Mouse (Mus musculus): ENCODE measurements around the gene Exosc5. TPM values are rescaled to one million over a fixed set of nuclear protein-coding genes. Genes with fewer than 3 reads are reported as not detected.

The Exosc5 gene
- total and polyA plus RNA-seq, 3 experiments, result 105 to 125 (median 123) TPM

DNA sequence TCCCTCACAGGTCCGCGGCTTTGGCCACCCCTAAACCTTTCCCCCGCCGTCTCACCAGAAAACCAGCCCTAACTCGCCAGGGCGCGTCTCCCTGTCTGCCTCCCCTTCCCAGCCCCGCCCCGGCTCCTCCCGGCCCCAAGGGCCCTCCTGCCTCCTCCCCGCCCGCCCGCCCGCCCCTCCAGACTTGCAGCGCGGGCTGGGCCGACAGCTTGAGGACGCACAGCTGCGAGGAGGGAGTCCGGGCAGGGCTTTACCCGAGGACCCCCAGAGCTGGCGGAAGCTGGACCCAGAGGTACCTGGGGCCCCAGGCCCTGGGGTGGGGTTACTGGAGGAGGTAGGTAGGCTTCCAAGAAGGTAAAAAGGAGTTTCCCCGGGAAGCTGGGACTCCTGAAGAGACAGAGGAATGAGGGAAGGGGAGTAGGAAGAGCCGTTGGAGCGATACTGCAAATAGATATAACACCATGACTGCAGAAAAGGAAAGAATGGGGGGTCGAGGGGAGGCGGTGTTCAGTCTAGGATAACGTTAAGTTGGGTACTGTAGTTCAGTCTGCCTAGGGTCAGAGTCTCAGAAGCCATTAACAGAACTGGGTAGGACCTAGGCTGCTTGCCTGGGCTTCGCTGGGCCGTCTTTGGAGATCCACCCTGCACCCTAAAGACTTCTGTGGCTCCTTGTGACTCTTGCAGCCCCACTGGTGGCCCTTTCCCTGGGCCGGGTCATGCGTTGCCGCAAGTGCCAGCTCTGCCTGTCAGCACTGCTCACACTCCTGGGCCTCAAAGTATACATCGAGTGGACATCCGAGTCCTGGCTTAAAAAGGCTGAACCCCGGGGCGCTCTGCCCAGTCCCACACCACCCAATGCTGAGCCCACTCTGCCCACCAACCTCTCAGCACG, 31.3 kb upstream of the Exosc5 start:
- no peak overlapping the region for H3K9ac ChIP-seq (ENCODE audit: insufficient read depth, low read depth)
- H3K36me3 ChIP-seq (replicated peaks in 1 of 2; ENCODE audit: control insufficient read depth in 1 of 2, insufficient read depth in 1 of 2, low read length in 1 of 2), result peaks cover 22 to 61% of the 10 kb centered on the region in 2 experiments
- in situ Hi-C loops (cut with MboI; ENCODE audit: low pct_ligation_motif_present, low pct_unique_long_range_greater_than_20kb, low sequenced_read_pairs), result no loop called here
- H3K9me3 ChIP-seq (replicated peaks; ENCODE audit: low read length), result no peaks in the 10 kb centered on the region
- peaks cover 0 to 11% of the 10 kb centered on the region in 2 experiments; a peak in 3 of 4 replicates for H3K4me1 ChIP-seq (ENCODE audit: control insufficient read depth in 1 of 2, insufficient read depth in 2 of 2)
- H3K4me3 ChIP-seq (replicated peaks in 1 of 3; ENCODE audit: low read depth in 2 of 3, low read length in 2 of 3, poor library complexity in 1 of 3), result no peak overlapping the region
- no peaks in the 10 kb centered on the region for H3K79me2 ChIP-seq (replicated peaks; ENCODE audit: control insufficient read depth, extremely low read depth, insufficient read depth, poor library complexity, severe bottlenecking)
- dilution Hi-C loops (cut with MboI; ENCODE audit: extremely low pct_ligation_motif_present, extremely low pct_unique_long_range_greater_than_20kb, low sequenced_read_pairs), result no loop called here
- no peaks in the 10 kb centered on the region for H3K27me3 ChIP-seq (replicated peaks)
- TF ChIP-seq MAFK (IDR thresholded peaks at IDR 0.05; ENCODE audit: insufficient replicate concordance, low read length) (no peak), ZMIZ1 (IDR thresholded peaks at IDR 0.05; ENCODE audit: low read depth, low read length) (no peak), NRF1 (IDR thresholded peaks at IDR 0.05; ENCODE audit: low read depth, low read length) (no peak), ELF1 (IDR thresholded peaks at IDR 0.05; ENCODE audit: low read depth, low read length) (no peak), E2F4 (IDR thresholded peaks at IDR 0.05; ENCODE audit: insufficient replicate concordance, low read depth, low read length) (no peak), UBTF (IDR thresholded peaks at IDR 0.05; ENCODE audit: low read depth, low read length) (no peak), NELFE (IDR thresholded peaks at IDR 0.05; ENCODE audit: low read depth, low read length) (no peak), POLR2AphosphoS2 (IDR thresholded peaks at IDR 0.05; ENCODE audit: low read depth, low read length) (no peak), CHD2 (IDR thresholded peaks at IDR 0.05; ENCODE audit: low read length) (no peak), TBP (conservative IDR thresholded peaks at IDR 0.05; ENCODE audit: low read depth, low read length) (no peak), HCFC1 (IDR thresholded peaks at IDR 0.05; ENCODE audit: low read depth, low read length) (no peak), SIN3A (IDR thresholded peaks at IDR 0.05; ENCODE audit: low read length) (no peak), ZNF384 (IDR thresholded peaks at IDR 0.05; ENCODE audit: low read depth, low read length) (no peak), ETS1 (conservative IDR thresholded peaks at IDR 0.05; ENCODE audit: low read depth, low read length) (no peak), ZKSCAN1 (IDR thresholded peaks at IDR 0.05; ENCODE audit: borderline replicate concordance, low read depth, low read length) (no peak), MEF2A (IDR thresholded peaks at IDR 0.05; ENCODE audit: borderline replicate concordance, low read depth, low read length) (no peak), ZC3H11A (IDR thresholded peaks at IDR 0.05; ENCODE audit: low read depth, low read length) (no peak), TCF12 (IDR thresholded peaks at IDR 0.05; ENCODE audit: low read depth, low read length) (no peak)
- H3K4me2 ChIP-seq (ENCODE audit: insufficient read depth, low read depth, poor library complexity, severe bottlenecking), result no peak overlapping the region
- no peak overlapping the region for H3K27ac ChIP-seq (ENCODE audit: insufficient read depth, low read depth)
- DNase-seq (ENCODE audit: extremely low read depth), result no peak

DNA sequence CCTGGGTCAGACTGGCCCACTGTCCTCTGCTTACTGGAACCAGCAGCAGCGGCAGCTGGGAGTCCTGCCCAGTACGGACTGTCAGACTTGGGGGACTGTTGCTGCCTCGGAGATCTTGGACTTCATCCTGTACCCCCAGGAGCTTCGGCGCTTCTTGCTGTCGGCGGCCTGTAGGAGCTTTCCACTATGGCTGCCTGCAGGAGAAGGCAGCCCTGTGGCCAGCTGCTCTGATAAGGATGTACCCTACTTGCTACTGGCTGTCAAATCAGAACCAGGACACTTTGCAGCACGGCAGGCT, 30.7 kb upstream of the Exosc5 start:
- Histone ChIP-seq H3K9me3 (replicated peaks; ENCODE audit: low read length) (no peaks in the 10 kb centered on the region), H3K4me1 (ENCODE audit: control insufficient read depth in 1 of 2, insufficient read depth in 2 of 2) (peaks cover 5 to 17% of the 10 kb centered on the region in 2 experiments), H3K27ac (ENCODE audit: insufficient read depth, low read depth) (no peak overlapping the region), H3K4me3 (replicated peaks in 1 of 3; ENCODE audit: low read depth in 2 of 3, low read length in 2 of 3, poor library complexity in 1 of 3) (no peak overlapping the region), H3K79me2 (replicated peaks; ENCODE audit: control insufficient read depth, extremely low read depth, insufficient read depth, poor library complexity, severe bottlenecking) (no peaks in the 10 kb centered on the region), H3K9ac (ENCODE audit: insufficient read depth, low read depth) (no peak overlapping the region), H3K27me3 (replicated peaks) (no peaks in the 10 kb centered on the region), H3K4me2 (ENCODE audit: insufficient read depth, low read depth, poor library complexity, severe bottlenecking) (no peak overlapping the region), H3K36me3 (replicated peaks in 1 of 2; ENCODE audit: control insufficient read depth in 1 of 2, insufficient read depth in 1 of 2, low read length in 1 of 2) (peaks cover 17 to 60% of the 10 kb centered on the region in 2 experiments)
- in situ Hi-C loops (cut with MboI; ENCODE audit: low pct_ligation_motif_present, low pct_unique_long_range_greater_than_20kb, low sequenced_read_pairs), result no loop called here
- DNase-seq (ENCODE audit: extremely low read depth), result no peak
- TF ChIP-seq KAT2A (IDR thresholded peaks at IDR 0.05; ENCODE audit: insufficient replicate concordance, low read length) (no peak), ZNF384 (IDR thresholded peaks at IDR 0.05; ENCODE audit: low read depth, low read length) (no peak), ZC3H11A (IDR thresholded peaks at IDR 0.05; ENCODE audit: low read depth, low read length) (no peak), TBP (conservative IDR thresholded peaks at IDR 0.05; ENCODE audit: low read depth, low read length) (no peak), NRF1 (IDR thresholded peaks at IDR 0.05; ENCODE audit: low read depth, low read length) (no peak), MEF2A (IDR thresholded peaks at IDR 0.05; ENCODE audit: borderline replicate concordance, low read depth, low read length) (no peak), EP300 (IDR thresholded peaks at IDR 0.05; ENCODE audit: low read length) (no peak), ETS1 (conservative IDR thresholded peaks at IDR 0.05; ENCODE audit: low read depth, low read length) (no peak), IRF4 (IDR thresholded peaks at IDR 0.05; ENCODE audit: low read depth, low read length) (no peak)
- dilution Hi-C loops (cut with MboI; ENCODE audit: extremely low pct_ligation_motif_present, extremely low pct_unique_long_range_greater_than_20kb, low sequenced_read_pairs), result no loop called here
